Mouse (Mus musculus): ENCODE results near the gene Abcf3. TPM values are rescaled to one million over a fixed set of nuclear protein-coding genes. Genes with fewer than 3 reads are reported as not detected.

The Abcf3 gene
- total and polyA plus RNA-seq, 3 experiments: 48.6 to 98.0 (median 55.7) TPM

- Histone ChIP-seq H3K9ac (ENCODE audit: insufficient read depth, low read depth) (no peak overlapping the region), H3K4me1 (ENCODE audit: control insufficient read depth in 1 of 2, insufficient read depth in 2 of 2) (peaks cover 5 to 32% of the 10 kb centered on the region in 2 experiments), H3K9me3 (replicated peaks; ENCODE audit: low read length) (peaks cover 4% of the 10 kb centered on the region), H3K4me3 (replicated peaks in 1 of 3; ENCODE audit: low read depth in 2 of 3, low read length in 2 of 3, poor library complexity in 1 of 3) (no peak overlapping the region), H3K27ac (ENCODE audit: insufficient read depth, low read depth) (no peak overlapping the region), H3K4me2 (ENCODE audit: insufficient read depth, low read depth, poor library complexity, severe bottlenecking) (no peak overlapping the region), H3K27me3 (replicated peaks) (no peaks in the 10 kb centered on the region), H3K79me2 (replicated peaks; ENCODE audit: control insufficient read depth, extremely low read depth, insufficient read depth, poor library complexity, severe bottlenecking) (peaks cover 36% of the 10 kb centered on the region), H3K36me3 (replicated peaks in 1 of 2; ENCODE audit: control insufficient read depth in 1 of 2, insufficient read depth in 1 of 2, low read length in 1 of 2) (peaks cover 56 to 64% of the 10 kb centered on the region in 2 experiments)
- DNase-seq (ENCODE audit: extremely low read depth): no peak
- TF ChIP-seq MAZ (IDR thresholded peaks at IDR 0.05; ENCODE audit: low read depth, low read length) (no peak), CTCF (conservative IDR thresholded peaks at IDR 0.05 in 1 of 2, IDR thresholded peaks at IDR 0.05 in 1 of 2; ENCODE audit: low read depth in 2 of 2, low read length in 2 of 2) (no peak), ETS1 (conservative IDR thresholded peaks at IDR 0.05; ENCODE audit: low read depth, low read length) (no peak), RAD21 (IDR thresholded peaks at IDR 0.05; ENCODE audit: low read depth, low read length) (no peak), ZC3H11A (IDR thresholded peaks at IDR 0.05; ENCODE audit: low read depth, low read length) (no peak), PAX5 (IDR thresholded peaks at IDR 0.05; ENCODE audit: low read length) (no peak), TCF12 (IDR thresholded peaks at IDR 0.05; ENCODE audit: low read depth, low read length) (no peak), BHLHE40 (IDR thresholded peaks at IDR 0.05; ENCODE audit: low read depth, low read length) (no peak), RCOR1 (conservative IDR thresholded peaks at IDR 0.05; ENCODE audit: low read depth, low read length) (no peak), ELF1 (IDR thresholded peaks at IDR 0.05; ENCODE audit: low read depth, low read length) (no peak), ZNF384 (IDR thresholded peaks at IDR 0.05; ENCODE audit: low read depth, low read length) (no peak), USF1 (IDR thresholded peaks at IDR 0.05; ENCODE audit: low read depth, low read length) (no peak), USF2 (conservative IDR thresholded peaks at IDR 0.05; ENCODE audit: low read depth, low read length) (no peak), MXI1 (IDR thresholded peaks at IDR 0.05; ENCODE audit: low read depth, low read length) (no peak), CHD2 (IDR thresholded peaks at IDR 0.05; ENCODE audit: low read length) (no peak)
- in situ Hi-C loops (cut with MboI; ENCODE audit: low pct_ligation_motif_present, low pct_unique_long_range_greater_than_20kb, low sequenced_read_pairs): no loop called here
- dilution Hi-C loops (cut with MboI; ENCODE audit: extremely low pct_ligation_motif_present, extremely low pct_unique_long_range_greater_than_20kb, low sequenced_read_pairs): no loop called here
Measured at GRCm38 (mm10) chr16:20539649-20540048, 8.7 kb upstream of the Abcf3 start.

DNA sequence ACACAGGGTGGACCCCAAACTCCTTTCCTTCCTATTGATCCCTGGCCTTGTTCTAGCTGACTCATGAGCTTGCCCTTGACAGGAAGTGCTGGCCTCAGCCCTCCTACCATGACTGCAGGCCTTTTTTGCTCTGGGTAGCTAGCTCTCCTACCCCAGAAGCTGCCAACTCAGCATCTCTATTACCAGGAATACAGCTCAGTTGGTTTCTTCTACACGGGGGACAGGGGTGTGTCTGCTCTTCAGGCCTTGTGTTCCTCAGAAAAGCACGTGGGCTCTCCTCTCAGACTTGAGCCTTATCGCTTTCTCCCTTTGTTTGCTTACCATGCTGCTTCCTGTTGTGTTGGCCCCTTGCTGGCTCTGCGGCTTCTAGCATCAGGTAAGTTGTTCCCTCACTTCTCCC lies 7.9 kb upstream of the Abcf3 start:
- DNase-seq (ENCODE audit: extremely low read depth): no peak
- Histone ChIP-seq H3K4me3 (replicated peaks in 1 of 3; ENCODE audit: low read depth in 2 of 3, low read length in 2 of 3, poor library complexity in 1 of 3) (no peak overlapping the region), H3K36me3 (replicated peaks in 1 of 2; ENCODE audit: control insufficient read depth in 1 of 2, insufficient read depth in 1 of 2, low read length in 1 of 2) (peaks cover 63 to 71% of the 10 kb centered on the region in 2 experiments), H3K79me2 (replicated peaks; ENCODE audit: control insufficient read depth, extremely low read depth, insufficient read depth, poor library complexity, severe bottlenecking) (peaks cover 35% of the 10 kb centered on the region), H3K9ac (ENCODE audit: insufficient read depth, low read depth) (no peak overlapping the region), H3K27me3 (replicated peaks) (no peaks in the 10 kb centered on the region), H3K4me2 (ENCODE audit: insufficient read depth, low read depth, poor library complexity, severe bottlenecking) (no peak overlapping the region), H3K4me1 (ENCODE audit: control insufficient read depth in 1 of 2, insufficient read depth in 2 of 2) (peaks cover 4 to 31% of the 10 kb centered on the region in 2 experiments), H3K9me3 (replicated peaks; ENCODE audit: low read length) (peaks cover 4% of the 10 kb centered on the region), H3K27ac (ENCODE audit: insufficient read depth, low read depth) (no peak overlapping the region)
- dilution Hi-C loops (cut with MboI; ENCODE audit: extremely low pct_ligation_motif_present, extremely low pct_unique_long_range_greater_than_20kb, low sequenced_read_pairs): no loop called here
- in situ Hi-C loops (cut with MboI; ENCODE audit: low pct_ligation_motif_present, low pct_unique_long_range_greater_than_20kb, low sequenced_read_pairs): no loop called here
- no peak for TF ChIP-seq MEF2A (IDR thresholded peaks at IDR 0.05; ENCODE audit: borderline replicate concordance, low read depth, low read length)
- TF ChIP-seq RCOR1 (conservative IDR thresholded peaks at IDR 0.05; ENCODE audit: low read depth, low read length): no peak
- TF ChIP-seq UBTF (IDR thresholded peaks at IDR 0.05; ENCODE audit: low read depth, low read length): no peak
